Mouse (Mus musculus) hematopoietic multipotent progenitor cell, adult 10-12 weeks (in vitro differentiated cells): ENCODE results near the gene Kif17. TPM values are rescaled to one million over a fixed set of nuclear protein-coding genes. Genes with fewer than 3 reads are reported as not detected.

ENCODE experiments used
- polyA plus RNA-seq: library from polyadenylated mRNA; stranded (reverse); fragments of >175 nt; gene quantifications from 2 replicates; pipeline ENCODE4 v1.2.3, GENCODE M21; 2012; ENCODE audit warnings: low replicate concordance

Kif17 gene
- polyA plus RNA-seq: 0.58 and 1.1 TPM in 2 replicates

DNA sequence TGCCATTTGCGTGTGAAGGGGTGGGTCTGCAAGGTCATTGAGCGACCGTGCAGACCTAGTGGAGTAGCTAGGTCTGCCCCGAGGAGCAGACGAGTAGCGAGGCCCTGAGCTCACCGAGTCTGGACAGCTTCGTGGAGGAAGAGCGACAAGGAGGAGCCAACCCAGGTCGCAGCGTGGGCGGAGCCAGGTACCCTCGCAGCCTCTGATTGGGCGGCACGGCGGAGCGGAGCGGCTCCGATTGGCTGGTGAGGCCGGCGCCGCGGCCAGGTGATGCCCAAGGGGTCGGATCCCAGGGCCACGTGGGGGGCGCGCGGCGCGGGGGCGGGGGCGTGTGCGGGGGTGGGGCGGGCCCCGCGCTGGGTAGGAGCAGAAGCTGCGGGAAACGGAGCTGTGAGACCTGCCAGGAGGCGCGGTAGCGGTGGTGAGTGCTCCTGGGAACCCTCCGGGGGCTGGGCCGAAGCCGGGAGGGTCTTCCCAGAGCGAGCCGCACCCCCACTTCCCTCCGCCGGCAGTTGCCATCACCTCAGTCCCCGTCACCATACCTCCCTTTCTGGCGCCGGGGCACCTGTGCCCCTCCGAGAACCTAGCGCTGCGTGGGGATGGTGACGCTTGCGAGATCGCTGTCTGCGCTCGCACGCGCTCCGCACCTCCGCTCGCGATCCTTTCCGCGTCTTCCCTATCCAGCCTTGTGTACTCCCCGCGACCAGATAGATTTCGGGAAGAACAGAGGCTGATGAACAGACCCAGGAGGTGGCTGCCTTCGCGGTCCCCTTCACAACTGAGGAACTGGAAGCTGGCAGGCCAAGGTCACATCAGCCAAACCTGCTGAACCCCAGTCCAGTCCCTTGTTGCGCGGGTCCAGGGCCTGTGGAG, at the start of gene Kif17, which contains the start of gene Sh2d5:
TSS of gene Kif17 (plus strand) at position 348 of the 873 bp plus-strand sequence.
TSS of gene Sh2d5 (plus strand) at position 316 of the 873 bp plus-strand sequence.

DNA sequence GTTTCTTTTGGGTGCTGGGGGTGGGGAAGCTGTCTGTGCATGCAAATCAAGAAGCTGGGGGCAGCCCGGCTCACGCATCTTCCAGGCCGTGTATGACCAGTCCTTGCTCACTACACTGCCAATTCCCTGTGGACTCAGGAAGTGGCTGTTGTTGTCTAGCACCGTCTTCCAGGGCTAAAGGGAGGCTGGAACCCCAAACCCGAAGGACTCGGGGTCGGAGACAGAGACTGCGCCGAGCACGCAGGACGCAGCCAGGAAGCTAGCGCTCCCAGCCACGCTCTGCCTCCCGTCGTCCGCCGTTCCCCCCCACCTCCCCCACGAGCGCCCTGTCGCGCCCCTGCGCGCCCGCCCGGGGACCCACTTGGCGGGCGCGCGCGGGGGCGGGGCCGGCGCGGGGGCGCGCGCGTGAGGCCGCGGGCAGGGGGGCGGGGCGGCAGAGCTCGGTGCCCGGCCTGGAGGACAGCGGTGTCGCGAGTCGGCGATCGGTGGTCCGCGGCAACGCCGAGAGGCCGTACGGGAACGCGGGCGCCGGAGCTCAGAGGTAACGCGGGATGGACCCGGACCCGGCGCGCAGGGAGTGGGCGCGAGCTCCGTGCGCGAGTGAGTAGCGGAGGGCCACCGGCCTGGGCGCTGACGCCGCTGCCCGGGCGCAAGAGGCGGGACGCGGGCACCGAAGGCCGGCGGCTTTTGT, 33.9 kb upstream of the Kif17 start, which contains the start of gene Hp1bp3:
TSS of gene Hp1bp3 (plus strand) at position 97 of the 691 bp plus-strand sequence.

GRCm38 (mm10) chr4:138304340-138305104, 54.3 kb downstream of the Kif17 start, which contains the start of gene Ddost:
Gene Ddost, plus strand, starts transcription at chr4:138304730.

DNA sequence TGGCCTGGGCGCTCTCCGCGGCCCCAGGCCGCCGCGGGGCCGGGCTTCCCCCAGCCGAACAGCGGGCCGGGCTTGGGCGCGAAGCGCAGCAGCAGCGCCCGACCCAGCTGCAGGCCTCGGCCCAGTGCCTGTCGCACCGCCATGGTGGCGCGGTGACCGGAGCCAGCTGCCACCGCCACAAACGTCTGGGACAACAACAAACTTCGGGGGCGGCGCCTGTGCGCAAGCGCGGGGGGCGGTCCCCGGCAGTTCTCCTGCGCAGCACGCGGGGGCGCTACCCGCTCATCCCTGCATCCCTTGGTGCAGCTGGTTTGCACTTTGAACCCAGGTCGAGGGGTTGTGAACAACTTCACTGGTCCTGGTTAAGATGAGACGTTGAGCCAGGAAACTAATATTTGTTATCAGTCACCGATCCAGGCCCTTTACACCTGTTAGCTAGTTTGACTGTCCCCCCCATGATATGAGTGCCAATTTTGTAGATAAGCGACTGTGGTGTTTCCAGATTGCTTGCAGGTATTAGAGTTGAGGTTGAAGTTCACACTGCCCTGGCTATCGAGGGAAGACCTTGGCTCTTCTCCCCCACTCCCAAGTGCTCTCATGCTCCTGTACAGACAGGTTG, 76.0 kb downstream of the Kif17 start, which contains the start of gene Pink1:
TSS of gene Pink1 (minus strand) at position 231 of the 619 bp plus-strand sequence.

Other genes with a start within 250 kb of the Kif17 start
- gene Hp1bp3, start 34.1 kb upstream of the Kif17 start, polyA plus RNA-seq: 55.0 and 57.2 TPM in 2 replicates
- 2.0 TPM in 2 replicates for gene Sh2d5, start within 50 bp of the Kif17 start, polyA plus RNA-seq
- 65.9 and 71.6 TPM in 2 replicates for gene Ddost, start 54.3 kb downstream of the Kif17 start, polyA plus RNA-seq
- 53.0 and 62.4 TPM in 2 replicates for gene Pink1, start 75.9 kb downstream of the Kif17 start, polyA plus RNA-seq
- gene Cda, start 117.6 kb downstream of the Kif17 start, polyA plus RNA-seq: 0.15 and 0.56 TPM in 2 replicates
- gene Fam43b, start 146.1 kb downstream of the Kif17 start, polyA plus RNA-seq: not detected in 2 replicates
- 15.9 and 23.4 TPM in 2 replicates for gene Mul1, start 184.2 kb downstream of the Kif17 start, polyA plus RNA-seq
- gene Camk2n1, start 203.9 kb downstream of the Kif17 start, polyA plus RNA-seq: 0.70 and 1.0 TPM in 2 replicates